In genomic region chr9:91404905-91405752, GRCm38 (mm10) we compare ENCODE assay signal across 13 mouse cellular contexts. TPM values are rescaled to one million over a fixed set of nuclear protein-coding genes. Genes with fewer than 3 reads are reported as not detected.
DNase-seq lines count a peak whose midpoint lies in the region; ATAC-seq and TF ChIP-seq lines count a peak whose summit lies in the region.
"Had no signal": no experiment of that assay in that cellular context is flagged by ENCODE, and none has a peak within 500 bp of the region (broad histone marks: within the 10 kb centered on the region; RNA-seq: fewer than 3 reads in every experiment).

No protein-coding gene starts in this region.

- TF ChIP-seq CTCF in hindbrain, postnatal 0 days (IDR thresholded peaks at IDR 0.05; ENCODE audit: low read depth), result no peak

- H3K4me1 ChIP-seq in forebrain, embryonic 11.5 days (replicated peaks; ENCODE audit: control insufficient read depth, insufficient read depth, low read length), result 0 out of 2 replicates have a peak, but pooled peaks cover 2% of the 10 kb centered on the region
- H3K4me1 ChIP-seq in hindbrain, postnatal 0 days (ENCODE audit: insufficient read depth, low read length), result no peaks in the 10 kb centered on the region
- H3K4me1 ChIP-seq in neural tube, embryonic 13.5 days (replicated peaks), result peaks cover 10% of the 10 kb centered on the region; the same call in 1 of the 2 replicates
- H3K4me1 ChIP-seq in kidney, embryonic 15.5 days, result no peaks in the 10 kb centered on the region
- H3K4me1 ChIP-seq: limb, embryonic 12.5 days had no signal

- peak overlapping the region; percentile 69 for H3K9ac ChIP-seq in forebrain, embryonic 11.5 days (ENCODE audit: low read length)
- peak overlapping the region; percentile 61 for H3K9ac ChIP-seq in hindbrain, postnatal 0 days (replicated peaks; ENCODE audit: low read length)
- peak overlapping the region; percentile 63 for H3K9ac ChIP-seq in neural tube, embryonic 13.5 days
- H3K9ac ChIP-seq in kidney, embryonic 15.5 days, result no peak overlapping the region
- H3K9ac ChIP-seq: limb, embryonic 12.5 days; lung, embryonic 14.5 days had no signal

- H3K4me2 ChIP-seq in forebrain, embryonic 11.5 days (ENCODE audit: low read depth, low read length, severe bottlenecking), result peak overlapping the region; percentile 30
- H3K4me2 ChIP-seq in hindbrain, postnatal 0 days (ENCODE audit: low read depth, low read length), result peak overlapping the region; percentile 56
- H3K4me2 ChIP-seq in neural tube, embryonic 13.5 days, result peak overlapping the region; percentile 51
- no peak overlapping the region for H3K4me2 ChIP-seq in kidney, embryonic 15.5 days
- H3K4me2 ChIP-seq: limb, embryonic 12.5 days; lung, embryonic 14.5 days had no signal

- peak overlapping the region; percentile 87 for H3K27ac ChIP-seq in forebrain, embryonic 11.5 days (ENCODE audit: low read depth, low read length)
- H3K27ac ChIP-seq in hindbrain, postnatal 0 days, result peak overlapping the region; percentile 79
- peak overlapping the region; percentile 78 for H3K27ac ChIP-seq in neural tube, embryonic 13.5 days (replicated peaks)
- H3K27ac ChIP-seq in kidney, embryonic 15.5 days, result no peak overlapping the region
- H3K27ac ChIP-seq: limb, embryonic 12.5 days had no signal

- H3K4me3 ChIP-seq in forebrain, embryonic 11.5 days (ENCODE audit: low read depth, low read length), result peak overlapping the region; percentile 38
- H3K4me3 ChIP-seq in hindbrain, postnatal 0 days (ENCODE audit: low read length), result peak overlapping the region; percentile 33
- peak overlapping the region; percentile 30 for H3K4me3 ChIP-seq in neural tube, embryonic 13.5 days
- no peak overlapping the region for H3K4me3 ChIP-seq in kidney, embryonic 15.5 days (replicated peaks)
- H3K4me3 ChIP-seq: limb, embryonic 12.5 days had no signal

- no peak; the same call in 1 of the 2 replicates for ATAC-seq in forebrain, embryonic 11.5 days (replicated peaks; ENCODE audit: low FRiP score)
- ATAC-seq in hindbrain, postnatal 0 days, result 0 out of 2 replicates have a peak, but pooled peaks have one; percentile 36
- no peak; the same call in 1 of the 2 replicates for ATAC-seq in neural tube, embryonic 13.5 days (ENCODE audit: low read depth)
- ATAC-seq in kidney, embryonic 15.5 days (replicated peaks; ENCODE audit: low FRiP score), result no peak

- peaks cover 71% of the 10 kb centered on the region for H3K27me3 ChIP-seq in forebrain, embryonic 11.5 days (ENCODE audit: control insufficient read depth, insufficient read depth, low read length)
- H3K27me3 ChIP-seq in hindbrain, postnatal 0 days (ENCODE audit: insufficient read depth, low read length), result peaks cover 30% of the 10 kb centered on the region
- peaks cover 91% of the 10 kb centered on the region for H3K27me3 ChIP-seq in neural tube, embryonic 13.5 days
- H3K27me3 ChIP-seq in kidney, embryonic 15.5 days, result peaks cover 91% of the 10 kb centered on the region

- under 1% methylated on average over 27 of the region's 27 CpGs for WGBS in forebrain, embryonic 11.5 days
- WGBS in hindbrain, postnatal 0 days, result under 1% methylated on average over 27 of the region's 27 CpGs
- WGBS in neural tube, embryonic 13.5 days, result under 1% methylated on average over 27 of the region's 27 CpGs
- WGBS in kidney, embryonic 15.5 days, result under 1% methylated on average over 27 of the region's 27 CpGs

- DNase-seq in cerebellum, postnatal 14 days, result peak; percentile 59 to 73
- peak; percentile 54 for DNase-seq in forebrain, embryonic 11.5 days (ENCODE audit: low spot score)
- peak; percentile 50 for DNase-seq in hindbrain, postnatal 0 days (ENCODE audit: low spot score)
- DNase-seq in layer of hippocampus, adult 11-12 months (ENCODE audit: low spot score), result no peak
- DNase-seq in natural killer cell, adult 2 months (ENCODE audit: low spot score in 2 of 2), result no peak
- DNase-seq: kidney, postnatal 4 days; lung, embryonic 14.5 days; right cerebral cortex, postnatal 4 days had no signal

- H3K9me3 ChIP-seq in forebrain, embryonic 11.5 days (ENCODE audit: control insufficient read depth, low read length), result no peaks in the 10 kb centered on the region
- no peaks in the 10 kb centered on the region for H3K9me3 ChIP-seq in hindbrain, postnatal 0 days (ENCODE audit: low read length)
- H3K9me3 ChIP-seq in neural tube, embryonic 13.5 days, result no peaks in the 10 kb centered on the region
- no peaks in the 10 kb centered on the region for H3K9me3 ChIP-seq in kidney, embryonic 15.5 days (replicated peaks)

- no peaks in the 10 kb centered on the region for H3K36me3 ChIP-seq in forebrain, embryonic 11.5 days (ENCODE audit: control insufficient read depth, insufficient read depth, low read length)
- no peaks in the 10 kb centered on the region for H3K36me3 ChIP-seq in hindbrain, postnatal 0 days (ENCODE audit: insufficient read depth, low read length)
- H3K36me3 ChIP-seq in neural tube, embryonic 13.5 days, result no peaks in the 10 kb centered on the region
- no peaks in the 10 kb centered on the region for H3K36me3 ChIP-seq in kidney, embryonic 15.5 days
- H3K36me3 ChIP-seq: limb, embryonic 12.5 days had no signal

RNA-seq across cellular contexts. Expression of gene Zic1, which starts 39.5 kb away (rescaled TPM):
- polyA plus RNA-seq in forebrain, embryonic 11.5 days (2014; fragmentation: Nextera tagmentation; extraction: Ambion mirVana), result 14.7 and 15.7 TPM in 2 replicates
- total RNA-seq in hindbrain, postnatal 0 days (2014; rRNA removed), result 281 and 342 TPM in 2 replicates
- polyA plus RNA-seq in hindbrain, postnatal 0 days (2015; fragmentation: Nextera tagmentation; extraction: Ambion mirVana), result 19.7 and 21.5 TPM in 2 replicates
- polyA plus RNA-seq in neural tube, embryonic 13.5 days (2015; fragmentation: Nextera tagmentation; extraction: Ambion mirVana), result 16.5 and 19.9 TPM in 2 replicates
- polyA plus RNA-seq in kidney, embryonic 15.5 days (2015; fragmentation: Nextera tagmentation; extraction: Ambion mirVana), result not detected in 2 replicates
- total RNA-seq: MEL; monocyte, adult 5-6 weeks had no signal
- polyA plus RNA-seq: lung, embryonic 14.5 days had no signal

RNA-seq across cellular contexts. Expression of gene Zic4, which starts 42.9 kb away (rescaled TPM):
- polyA plus RNA-seq in forebrain, embryonic 11.5 days (2014; fragmentation: Nextera tagmentation; extraction: Ambion mirVana), result 58.8 and 59.5 TPM in 2 replicates
- 107 and 144 TPM in 2 replicates for total RNA-seq in hindbrain, postnatal 0 days (2014; rRNA removed)
- polyA plus RNA-seq in hindbrain, postnatal 0 days (2015; fragmentation: Nextera tagmentation; extraction: Ambion mirVana), result 51.0 and 58.2 TPM in 2 replicates
- polyA plus RNA-seq in neural tube, embryonic 13.5 days (2015; fragmentation: Nextera tagmentation; extraction: Ambion mirVana), result 43.0 and 51.6 TPM in 2 replicates
- not detected in 2 replicates for polyA plus RNA-seq in kidney, embryonic 15.5 days (2015; fragmentation: Nextera tagmentation; extraction: Ambion mirVana)
- total RNA-seq: MEL; monocyte, adult 5-6 weeks had no signal
- polyA plus RNA-seq: lung, embryonic 14.5 days had no signal

Comparison
In these comparisons a context has a peak if more than half of its experiments do, and no peak if none do; other contexts are left out.
1. DNase-seq: peak in cerebellum, postnatal 14 days (2 of 2), forebrain, embryonic 11.5 days (single experiment) and hindbrain, postnatal 0 days (single experiment); none in layer of hippocampus, adult 11-12 months (single experiment) and natural killer cell, adult 2 months (0 of 2).
2. RNA of gene Zic1, which starts 39.5 kb away (polyA plus RNA-seq): 19.7 to 21.5 TPM in hindbrain, postnatal 0 days, 16.5 to 19.9 TPM in neural tube, embryonic 13.5 days and 14.7 to 15.7 TPM in forebrain, embryonic 11.5 days; not detected in kidney, embryonic 15.5 days; every median in the first group is over 10 times any median in the second.
3. RNA of gene Zic4, which starts 42.9 kb away (polyA plus RNA-seq): 58.8 to 59.5 TPM in forebrain, embryonic 11.5 days, 51.0 to 58.2 TPM in hindbrain, postnatal 0 days and 43.0 to 51.6 TPM in neural tube, embryonic 13.5 days; not detected in kidney, embryonic 15.5 days; every median in the first group is over 10 times any median in the second.